Mouse (Mus musculus) cerebellum, adult 9-11 months (tissue): ENCODE data around the gene Dusp8.
"Not testable (repeated sequence)": the region's sequence is repeated elsewhere in the genome, so short reads cannot be mapped to it uniquely, and the experiment has no call there.

Source experiments
- DNase-seq: peaks from one replicate; pipeline ENCODE4 v3.0.0; 2022

Gene Dusp8

DNA sequence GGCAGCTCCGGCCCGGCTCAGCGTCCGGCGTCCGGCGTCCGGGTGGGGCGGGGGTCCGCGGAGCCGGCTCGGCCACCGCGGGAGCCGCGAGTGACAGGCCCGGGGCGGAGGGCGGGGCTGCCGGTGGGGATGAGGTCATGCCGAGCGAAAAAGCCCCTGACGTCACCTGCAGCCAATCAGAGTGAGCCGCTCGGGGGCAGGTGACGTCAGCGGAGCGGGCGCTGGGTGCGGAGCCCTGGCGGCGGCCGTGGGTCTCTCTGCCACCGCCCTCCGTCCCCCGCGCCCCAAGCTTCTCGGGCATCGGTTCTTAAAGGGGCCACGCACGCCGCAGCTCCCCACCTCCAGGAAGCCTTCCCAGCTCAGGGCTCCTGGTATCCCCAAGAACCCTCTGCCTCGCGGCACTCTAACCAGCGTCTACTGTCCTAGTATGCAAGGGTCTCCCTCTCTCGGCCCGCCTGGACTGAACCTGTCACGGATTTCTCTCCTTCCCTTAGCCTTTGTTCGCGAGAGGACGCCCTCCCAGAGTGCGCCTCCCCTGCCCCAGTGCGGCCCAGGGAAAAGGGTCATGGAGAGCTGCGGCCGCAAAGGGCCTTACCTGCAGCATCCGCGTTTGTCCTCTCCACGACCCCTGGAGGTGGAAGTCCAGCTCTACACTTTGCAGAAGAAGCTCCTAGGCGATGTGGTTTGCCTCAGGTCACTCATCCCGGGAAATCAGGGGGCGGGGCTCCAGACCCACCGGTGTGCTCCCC lies at the start of gene Dusp8:
Dusp8 (minus strand) TSS at position 661 of the 749 bp plus-strand sequence.
- peak; percentile 97 for DNase-seq

DNA sequence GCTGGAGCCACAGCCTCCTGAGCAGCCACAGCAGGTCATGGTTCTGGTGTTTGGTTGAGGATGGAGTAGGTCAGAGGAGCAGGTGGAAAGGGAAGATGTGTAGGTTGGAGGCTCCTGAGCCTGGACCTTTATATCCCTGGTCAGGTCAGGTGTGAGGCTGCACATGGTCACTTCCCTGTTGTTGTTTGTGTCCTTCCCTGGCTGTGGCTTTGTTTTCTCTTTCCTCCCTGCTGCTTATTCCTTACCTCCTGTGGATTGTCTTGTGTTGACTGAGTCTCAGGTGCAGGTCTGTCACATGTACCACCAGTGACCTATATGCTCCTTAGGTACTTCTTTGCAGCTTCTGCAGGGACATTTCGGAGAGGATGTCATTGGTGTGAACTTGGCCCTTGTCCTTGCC lies 48.9 kb upstream of the Dusp8 start, which contains the start of gene Gm45337:
Gm45337 (minus strand) TSS at position 101 of the 400 bp plus-strand sequence.
- no peak for DNase-seq

DNA sequence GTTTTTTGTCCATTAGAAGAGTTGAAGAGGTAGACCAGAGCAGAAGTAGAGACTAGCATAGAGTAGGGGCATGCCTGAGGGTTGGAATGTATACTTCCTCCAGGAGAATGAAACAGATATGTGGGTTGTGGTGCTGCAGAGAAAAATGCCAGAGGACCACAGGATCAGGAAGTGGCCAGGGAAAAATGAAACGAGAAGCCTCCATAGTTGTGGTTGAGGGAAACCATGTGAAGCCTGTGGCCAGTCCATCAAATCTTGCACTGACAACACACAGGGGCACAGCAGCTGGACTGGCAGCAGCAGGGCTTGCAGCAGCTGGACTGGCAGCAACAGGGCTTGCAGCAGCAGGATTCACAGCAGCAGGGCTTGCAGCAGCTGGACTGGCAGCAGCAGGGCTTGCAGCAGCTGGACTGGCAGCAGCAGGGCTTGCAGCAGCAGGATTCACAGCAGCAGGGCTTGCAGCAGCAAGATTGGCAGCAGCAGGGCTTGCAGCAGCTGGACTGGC lies 47.9 kb upstream of the Dusp8 start:
- not testable (repeated sequence) for DNase-seq

DNA sequence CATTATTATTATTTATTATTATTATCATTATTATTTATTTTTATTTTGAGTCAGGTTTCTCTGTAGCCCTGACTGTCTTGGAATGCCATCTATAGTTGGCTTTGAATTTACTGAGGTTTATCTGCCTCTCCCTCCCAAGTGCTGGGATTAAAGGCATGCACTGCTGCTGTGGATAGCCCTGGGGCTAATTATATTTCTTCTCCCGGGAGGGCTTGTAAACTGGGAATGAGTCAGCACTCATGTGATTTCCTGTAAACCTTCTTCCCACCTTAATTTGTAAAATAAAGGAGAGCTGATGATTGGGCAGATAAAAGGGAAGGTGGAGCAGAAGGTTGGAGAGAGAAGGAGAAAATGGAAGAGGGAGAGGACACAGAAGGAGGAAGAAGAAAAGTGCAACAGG lies 45.1 kb upstream of the Dusp8 start:
- no peak for DNase-seq

DNA sequence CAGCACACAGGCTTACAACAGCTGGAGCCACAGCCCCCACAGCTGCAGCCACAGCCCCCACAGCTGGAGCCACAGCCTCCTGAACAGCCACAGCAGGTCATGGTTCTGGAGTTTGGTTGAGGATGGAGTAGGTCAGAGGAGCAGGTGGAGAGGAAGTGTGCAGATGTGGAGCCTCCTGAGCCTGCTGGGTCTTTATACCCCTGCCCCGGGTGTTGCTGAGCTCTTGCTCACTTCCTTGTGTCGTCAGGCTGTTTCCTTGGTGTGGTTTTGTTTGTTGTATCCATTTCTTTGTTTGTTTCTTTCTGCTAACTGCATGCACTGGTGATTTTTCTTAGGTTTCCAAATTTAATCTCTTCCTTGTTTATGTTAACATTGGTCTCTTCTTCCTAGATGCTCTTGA lies 40.3 kb upstream of the Dusp8 start, which contains the start of gene Gm39115:
Gm39115 (minus strand) TSS at position 101 of the 400 bp plus-strand sequence.
- not testable (repeated sequence) for DNase-seq

DNA sequence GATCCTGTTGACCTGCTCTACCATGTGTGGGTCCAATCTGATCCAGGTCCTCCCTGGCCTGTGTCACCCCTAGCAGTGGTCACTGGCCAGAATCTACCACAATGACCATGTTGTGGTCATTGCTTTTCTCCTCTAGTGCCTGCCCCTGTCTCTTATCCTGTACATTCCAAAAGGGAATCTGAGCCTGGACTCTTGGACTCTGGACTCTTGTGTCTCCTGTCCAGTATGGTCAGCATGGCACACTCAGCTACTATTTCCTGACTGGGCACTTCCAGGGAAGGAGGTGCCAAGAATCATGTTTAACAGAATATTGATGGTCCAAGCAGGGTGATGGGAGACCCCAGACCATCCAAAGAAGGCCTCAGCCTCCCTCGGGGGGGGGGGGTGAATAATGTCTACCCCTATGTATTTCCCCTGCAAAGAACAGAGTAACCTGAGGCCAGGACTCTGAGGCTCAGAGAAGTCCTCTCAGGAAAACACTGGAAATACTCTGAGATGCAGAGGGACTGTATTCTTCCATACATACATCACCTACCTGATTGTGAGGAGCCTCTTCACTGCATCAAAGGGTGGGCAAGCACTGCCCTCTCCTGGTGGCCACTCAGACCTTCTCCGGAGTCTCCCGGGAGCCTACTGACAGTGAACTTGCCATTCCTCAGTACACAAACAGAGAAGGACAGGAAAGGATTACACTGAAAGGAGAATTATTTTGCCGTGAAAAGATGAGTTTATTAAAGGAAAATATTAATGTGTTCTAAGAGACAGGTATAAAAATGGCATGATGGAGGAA lies 38.8 kb upstream of the Dusp8 start:
- no peak for DNase-seq

DNA sequence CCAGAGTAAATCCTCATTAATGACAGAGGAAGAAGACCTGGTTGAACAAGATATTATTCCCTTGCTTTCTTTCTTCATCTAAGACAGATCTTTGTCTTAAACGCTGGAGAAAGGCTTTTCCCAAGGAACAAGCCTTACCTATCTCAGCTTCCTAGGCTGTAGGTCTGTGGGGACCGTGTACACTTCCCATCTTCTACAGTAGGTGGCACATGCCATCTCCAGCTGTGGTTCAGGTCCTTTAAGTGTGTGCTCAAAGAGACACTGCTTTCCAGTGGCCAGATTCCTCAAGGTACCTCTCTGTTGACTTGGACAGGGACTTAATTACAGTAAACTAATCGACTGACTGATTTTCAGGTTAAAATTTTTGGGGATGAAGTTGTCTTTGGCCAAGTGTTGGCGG lies 33.2 kb upstream of the Dusp8 start:
- no peak for DNase-seq

GRCm38 (mm10) chr7:142120629-142121028 lies 25.0 kb upstream of the Dusp8 start, which contains the start of gene Gm45618:
Gene Gm45618, minus strand, starts transcription at chr7:142120729.
- not testable (repeated sequence) for DNase-seq

GRCm38 (mm10) chr7:142119632-142120031 lies 24.0 kb upstream of the Dusp8 start:
- peak; percentile 5 for DNase-seq

GRCm38 (mm10) chr7:142104747-142105146 lies 9.1 kb upstream of the Dusp8 start:
- DNase-seq = no peak

GRCm38 (mm10) chr7:142097776-142098175 lies 2.1 kb upstream of the Dusp8 start:
- peak; percentile 87 for DNase-seq

DNA sequence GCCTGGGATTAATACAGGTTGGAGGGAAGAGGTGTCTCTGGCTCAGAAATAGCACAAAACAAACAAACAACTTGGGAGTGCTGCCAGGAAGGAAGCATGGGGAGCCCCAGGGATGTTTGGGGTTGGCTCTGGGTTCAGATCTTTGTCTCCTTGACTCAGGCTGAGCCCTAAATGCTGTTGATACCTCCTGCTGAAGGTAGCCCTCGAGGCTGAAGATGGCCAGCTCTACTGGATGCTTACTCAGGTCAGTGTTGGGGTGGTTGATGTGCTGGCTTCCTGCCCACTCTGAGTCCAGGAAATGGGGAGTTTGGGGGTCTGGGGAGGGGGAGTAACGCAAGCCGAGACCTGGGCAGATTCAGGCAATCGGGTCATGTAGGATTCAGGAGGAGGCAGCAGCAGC lies 1.1 kb upstream of the Dusp8 start:
- DNase-seq = peak; percentile 65

GRCm38 (mm10) chr7:142094301-142095143 lies 1.1 kb downstream of the Dusp8 start:
- peak; percentile 88 for DNase-seq

- peak; percentile 56 for DNase-seq
Observed at GRCm38 (mm10) chr7:142093696-142094240, 1.9 kb downstream of the Dusp8 start.

DNA sequence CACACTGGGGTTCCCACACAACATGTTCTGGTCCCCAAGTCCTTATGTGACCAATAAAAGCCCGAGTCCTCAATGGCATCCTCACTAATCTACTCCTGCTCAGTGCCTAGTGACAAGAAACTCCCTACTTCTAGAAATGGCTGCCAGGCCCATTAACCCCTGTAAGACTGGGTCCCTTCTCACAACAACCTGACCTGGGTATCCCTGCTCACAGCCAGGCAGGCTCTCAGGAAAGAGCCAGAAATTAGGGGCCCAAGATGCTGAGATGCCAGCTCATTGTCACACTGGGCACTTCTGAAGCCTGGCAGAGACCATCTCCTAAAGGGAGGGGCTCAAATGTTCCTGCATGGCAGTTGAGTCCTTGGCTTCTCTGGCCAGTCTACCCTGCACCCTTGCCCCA lies 2.7 kb downstream of the Dusp8 start:
- DNase-seq = peak; percentile 39

DNA sequence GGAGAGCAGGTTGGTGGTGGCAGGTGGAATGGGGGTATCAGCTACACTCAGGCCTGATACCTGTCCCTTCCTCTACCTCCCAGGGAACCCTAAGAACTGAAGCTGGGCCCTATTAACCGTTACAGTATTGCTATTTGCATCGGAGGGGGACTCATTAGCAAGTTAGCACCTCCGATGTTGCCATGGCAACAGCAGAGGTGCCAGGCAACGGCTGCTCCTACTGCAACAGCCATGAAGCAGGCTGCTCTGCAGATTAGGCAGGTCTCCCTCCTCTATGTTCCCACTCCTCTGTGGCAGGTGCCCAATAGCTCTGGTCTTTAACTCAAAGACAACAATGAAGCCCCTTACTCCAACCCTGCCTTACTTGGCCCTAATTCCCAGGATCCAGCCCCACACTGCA lies 3.8 kb downstream of the Dusp8 start:
- DNase-seq = peak; percentile 57

DNA sequence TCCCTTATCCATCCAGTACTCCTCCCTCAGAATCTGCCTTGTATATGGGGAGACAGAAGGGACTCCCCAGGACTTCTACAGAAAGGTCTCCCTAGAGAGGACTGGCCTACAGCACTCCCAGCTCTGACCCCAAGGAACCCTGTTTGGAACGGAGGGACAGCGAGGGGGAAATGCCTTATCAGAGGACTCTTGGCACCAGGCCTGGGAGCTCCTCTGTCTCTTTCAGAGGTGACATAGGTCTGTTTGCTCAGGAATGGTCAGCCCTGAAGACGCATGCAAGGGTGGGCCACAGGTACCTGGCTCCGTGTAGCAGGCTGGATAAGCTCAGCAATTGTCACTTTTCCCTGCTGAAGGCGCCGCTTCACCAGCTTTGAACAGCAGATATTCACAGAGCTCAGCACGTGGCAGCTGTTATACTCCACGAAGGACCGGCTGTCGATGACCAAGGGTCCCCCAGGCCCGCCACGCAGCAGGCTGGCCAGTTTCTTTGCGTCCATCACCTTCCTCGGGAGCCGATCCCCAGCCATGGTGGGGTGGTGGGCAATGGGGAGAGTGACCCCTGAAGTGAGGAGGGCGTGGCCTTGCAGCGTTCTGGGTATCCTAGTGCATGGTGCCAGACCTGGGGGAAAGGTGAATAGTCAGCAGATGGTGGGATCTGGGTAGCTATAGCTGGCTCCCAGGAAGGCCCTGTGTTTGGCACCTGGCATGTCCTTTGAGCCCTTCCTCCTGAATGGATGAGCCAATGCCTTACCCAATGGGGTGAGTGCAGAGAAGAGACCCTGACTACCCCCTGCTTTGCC lies 5.8 kb downstream of the Dusp8 start:
- peak; percentile 65 for DNase-seq

- DNase-seq = peak; percentile 63
Observed at GRCm38 (mm10) chr7:142088886-142089285, 6.8 kb downstream of the Dusp8 start.

- no peak for DNase-seq
Observed at GRCm38 (mm10) chr7:142087069-142087652, 8.5 kb downstream of the Dusp8 start.

DNA sequence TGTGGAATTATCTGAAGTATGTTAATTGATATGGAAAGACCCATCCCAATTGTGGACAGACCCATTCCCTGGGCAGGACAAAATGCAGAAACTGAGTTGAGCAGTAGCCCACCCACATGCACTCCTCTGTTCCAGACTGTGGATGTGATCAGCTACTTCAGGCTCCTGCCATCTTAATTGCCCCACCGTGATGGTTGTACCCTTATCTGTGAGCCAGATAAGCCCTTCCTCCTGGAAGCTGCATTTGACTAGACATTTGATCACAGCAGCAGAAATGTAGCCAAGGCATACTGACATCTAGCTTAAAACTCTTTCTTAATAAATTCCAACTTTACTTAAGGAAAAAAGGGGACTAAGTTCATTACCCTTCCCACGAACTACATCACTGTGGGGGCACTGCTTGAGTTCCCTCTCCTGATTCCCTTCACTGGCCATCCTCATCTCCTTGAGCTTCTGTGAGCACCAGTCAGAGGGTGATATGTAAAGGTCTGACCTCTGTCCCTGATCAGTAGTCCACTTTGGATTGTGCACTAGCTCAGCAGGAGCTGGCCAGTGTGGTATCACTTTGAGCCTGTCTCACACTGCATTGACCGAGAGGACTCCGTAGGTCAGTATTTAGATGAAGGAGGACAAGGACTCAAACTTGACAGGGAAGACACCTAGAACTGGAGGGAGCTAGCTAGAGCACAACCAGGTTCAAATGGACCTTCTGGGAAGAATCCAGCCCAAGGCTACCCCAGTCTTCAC lies 9.3 kb downstream of the Dusp8 start:
- no peak for DNase-seq
